Mouse (Mus musculus) gastrocnemius, postnatal 14 days (tissue): ENCODE measurements at regions not wholly inside any gene's neighbourhood (a gene's known extent, or its start where the extent isn't known, plus 50 kb on each side); places are given as distances from the start of the nearest gene placed in this dataset.

ENCODE experiments used
- DNase-seq: peaks from one replicate; pipeline ENCODE4 v3.0.0; 2021; ENCODE audit warnings: mixed read lengths
- intact Hi-C: fragments of 180-260 bp; cut with DNase I; formaldehyde crosslinking; loops from one replicate; pipeline ENCODE4 v1.15.1; 2025; ENCODE audit warnings: low total_unique reads

DNA sequence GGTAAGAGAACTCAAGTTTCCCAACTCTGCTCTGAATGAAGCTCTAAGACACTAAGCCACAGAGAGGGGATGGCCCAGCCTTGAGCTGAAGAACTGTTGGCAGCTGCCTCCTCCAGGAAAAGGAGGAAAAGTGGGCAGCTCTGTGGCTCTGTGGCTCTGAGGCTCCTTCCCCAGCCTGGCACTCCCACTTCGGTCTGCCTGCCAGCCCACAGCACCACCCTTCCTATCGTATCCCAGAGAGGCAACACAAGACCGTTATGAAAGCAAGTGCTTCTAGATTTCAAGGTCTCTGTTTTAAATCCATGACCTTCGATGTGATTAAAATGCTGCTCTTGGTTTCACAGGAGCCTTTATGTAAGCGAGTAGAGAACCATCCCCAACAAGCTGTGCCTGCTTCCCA is 53.5 kb upstream of the Kcna5 start:
- DNase-seq, result no peak
- intact Hi-C loops, result no loop called here

DNA sequence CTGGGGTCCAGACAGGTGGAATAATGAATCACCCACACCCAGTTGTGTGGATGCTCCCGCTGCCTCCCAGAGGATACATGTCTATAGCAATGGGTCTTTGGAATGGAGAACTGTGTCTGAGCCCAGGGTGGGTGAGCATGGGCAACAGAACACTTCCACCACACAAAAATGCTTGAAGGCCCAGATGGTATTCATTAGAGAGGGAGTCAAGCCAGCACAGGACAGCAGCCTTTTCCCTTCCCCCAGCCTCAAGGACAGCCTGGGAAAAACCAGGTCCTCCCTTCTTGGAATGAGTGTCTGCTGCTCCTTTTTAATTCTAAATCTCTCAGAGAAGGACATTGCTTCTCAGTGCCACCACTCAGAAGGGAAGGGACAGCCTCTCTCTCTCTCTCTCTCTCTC is 52.3 kb upstream of the Kcna5 start:
- DNase-seq, result no peak
- intact Hi-C loops, result no loop called here

DNA sequence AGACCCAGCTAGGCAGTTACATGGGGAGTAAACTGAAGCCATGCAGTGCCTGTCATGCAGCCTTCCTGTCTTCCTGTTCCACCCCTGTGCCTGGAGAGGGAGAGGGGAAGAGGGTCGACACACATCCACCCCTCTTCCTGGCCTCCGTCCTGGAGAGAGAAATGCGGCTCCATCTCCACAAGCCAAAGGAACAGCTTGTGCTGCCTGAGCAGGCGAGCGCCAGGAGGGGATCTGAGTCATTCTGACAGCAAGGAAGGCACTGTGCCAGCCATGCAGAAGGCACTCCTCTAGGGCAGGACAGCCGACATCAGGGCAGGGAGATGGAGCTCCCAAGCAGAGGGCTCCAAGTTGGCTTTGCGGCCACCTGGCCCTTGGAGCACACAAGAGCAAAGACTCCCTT is 50.6 kb upstream of the Kcna5 start:
- intact Hi-C loops, result no loop called here
- DNase-seq, result peak; percentile 44
